Mouse (Mus musculus): ENCODE results near the gene Ccdc190.

Gene Ccdc190

DNA sequence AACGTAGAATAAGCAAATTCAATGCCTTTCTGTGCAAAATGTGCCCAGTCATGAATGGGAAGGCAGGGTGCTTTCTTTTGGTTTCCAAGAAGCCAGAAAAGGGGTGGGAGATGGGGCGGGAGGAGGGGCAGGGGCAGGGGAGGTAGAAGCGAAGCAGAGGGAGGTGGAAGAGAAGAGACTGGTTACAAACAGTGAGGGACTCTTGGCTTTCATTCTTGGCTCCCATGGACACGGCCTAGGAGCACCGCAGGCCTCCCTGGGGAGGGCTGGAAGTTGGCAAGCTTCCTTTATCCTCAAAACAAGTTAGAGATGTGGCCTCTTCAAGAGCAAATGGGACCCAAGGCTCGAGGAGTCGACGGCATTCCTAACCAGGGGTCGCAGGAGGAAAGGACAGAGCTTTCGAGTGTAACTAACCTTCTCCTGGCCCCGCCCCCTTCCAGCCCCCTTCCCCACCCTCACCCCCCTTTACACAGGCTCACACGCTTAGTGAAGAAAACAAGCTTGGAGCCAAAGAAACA, at the start of gene Ccdc190:
TSS of gene Ccdc190 (plus strand) at position 195 of the 518 bp plus-strand sequence.
- in situ Hi-C loops (cut with MboI, MseI) = no loop called here

DNA sequence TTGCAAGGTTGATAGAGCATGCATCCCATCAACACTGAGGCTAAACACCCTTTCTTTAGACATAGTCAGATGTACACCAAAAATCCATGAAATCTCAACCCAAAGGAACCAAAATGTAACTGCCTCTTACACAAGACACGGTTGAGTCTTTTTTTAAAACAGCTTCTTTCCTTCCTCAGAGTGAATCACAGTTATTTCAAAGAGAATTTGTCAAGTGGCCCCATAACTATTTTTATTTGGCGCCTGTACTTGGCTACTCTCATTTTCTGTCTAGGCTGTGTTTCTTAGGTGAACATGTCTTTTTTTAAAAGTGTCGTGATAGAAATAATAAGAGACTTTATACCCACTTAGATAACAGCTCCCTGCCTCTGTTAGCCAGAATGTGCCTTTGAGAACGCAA, 49.4 kb upstream of the Ccdc190 start:
- in situ Hi-C loops (cut with MboI, MseI) = no loop called here

- in situ Hi-C loops (cut with MboI, MseI) = no loop called here
These were observed 48.3 kb upstream of the Ccdc190 start for GRCm38 (mm10) chr1:169880181-169880580.

DNA sequence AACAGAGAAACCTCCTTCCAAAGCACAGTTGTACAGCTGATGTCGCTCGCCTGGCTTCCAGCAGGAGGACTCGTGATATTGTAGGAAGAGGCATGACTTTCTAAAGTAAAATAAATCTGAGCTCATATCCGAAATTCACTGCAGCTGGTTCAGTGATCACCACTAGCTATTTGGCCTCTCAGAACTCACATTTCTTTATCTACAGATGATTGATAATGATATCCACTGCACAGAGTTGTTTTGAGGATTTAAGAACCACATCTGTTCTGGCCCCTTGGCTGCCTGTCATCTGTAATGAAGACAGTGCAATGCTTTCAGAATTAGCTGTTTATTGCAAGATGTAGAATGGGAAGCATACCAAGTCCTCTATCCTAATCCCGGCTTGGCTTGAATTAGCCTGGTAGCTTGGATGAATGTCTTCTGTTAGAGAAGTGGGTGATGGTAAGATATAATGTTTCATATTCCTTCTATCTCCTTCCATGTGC, 45.3 kb upstream of the Ccdc190 start:
- in situ Hi-C loops (cut with MboI, MseI) = no loop called here

- in situ Hi-C loops (cut with MboI, MseI) = no loop called here
These were observed 39.2 kb upstream of the Ccdc190 start for GRCm38 (mm10) chr1:169889250-169889649.

GRCm38 (mm10) chr1:169893976-169894375, 34.5 kb upstream of the Ccdc190 start:
- in situ Hi-C loops (cut with MboI, MseI) = no loop called here

DNA sequence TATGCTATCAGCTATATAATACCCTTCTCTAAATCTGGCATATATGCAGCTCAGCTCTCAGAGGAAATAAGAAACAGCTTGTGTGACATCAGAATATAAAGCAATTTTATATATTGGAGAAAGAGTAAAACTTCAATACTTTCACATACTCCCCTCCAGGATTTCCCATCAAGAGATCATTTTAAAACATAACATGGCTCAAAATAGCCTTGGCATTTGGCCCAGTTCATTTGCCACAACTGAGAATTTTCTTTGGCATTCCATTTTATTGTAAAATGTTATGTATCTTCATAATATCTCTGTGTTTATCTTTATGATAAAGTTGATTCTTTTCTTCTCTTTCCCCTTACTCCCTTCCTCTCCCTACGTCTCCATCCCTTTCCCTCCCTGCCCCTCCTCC, 32.8 kb upstream of the Ccdc190 start:
- in situ Hi-C loops (cut with MboI, MseI) = no loop called here

GRCm38 (mm10) chr1:169897916-169898315, 30.5 kb upstream of the Ccdc190 start:
- in situ Hi-C loops (cut with MboI, MseI) = no loop called here

DNA sequence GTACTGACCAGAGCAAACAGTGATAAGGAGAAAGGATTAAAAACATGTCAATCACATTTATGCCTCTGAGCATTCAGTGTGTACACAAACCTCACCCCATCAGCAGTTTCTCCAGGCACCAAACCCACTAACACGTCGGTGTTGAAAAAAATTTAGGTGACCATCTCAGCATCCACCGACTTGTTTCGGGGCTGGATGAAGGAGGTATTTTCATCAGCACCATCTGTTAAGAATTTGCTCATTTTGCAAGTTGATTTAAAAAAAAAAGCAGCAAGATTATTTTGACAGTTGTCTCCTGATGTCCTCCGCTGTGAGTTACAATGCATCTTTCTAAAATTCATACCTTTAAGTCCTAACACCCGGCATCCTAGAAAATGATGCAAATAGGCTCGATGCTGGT, 29.8 kb upstream of the Ccdc190 start:
- in situ Hi-C loops (cut with MboI, MseI) = no loop called here

GRCm38 (mm10) chr1:169900771-169901336, 27.6 kb upstream of the Ccdc190 start:
- in situ Hi-C loops (cut with MboI, MseI) = no loop called here

- in situ Hi-C loops (cut with MboI, MseI) = no loop called here
These were observed 19.3 kb upstream of the Ccdc190 start for GRCm38 (mm10) chr1:169909163-169909562.

DNA sequence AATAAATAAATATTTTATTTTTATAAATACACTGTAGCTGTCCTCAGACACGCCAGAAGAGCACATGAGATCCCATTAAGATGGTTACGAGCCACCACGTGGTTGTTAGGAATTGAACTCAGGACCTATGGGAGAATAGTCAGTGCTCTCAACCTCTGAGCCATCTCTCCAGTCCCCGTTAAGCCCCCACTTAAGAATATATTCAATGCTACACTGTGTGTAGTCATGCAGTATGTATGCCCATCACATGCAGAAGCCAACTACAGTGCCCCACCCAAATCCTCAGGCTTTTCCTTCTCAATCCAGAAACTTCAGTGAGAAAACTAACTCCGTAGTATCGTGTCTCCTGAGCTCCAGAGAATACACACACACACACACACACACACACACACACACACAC, 18.8 kb upstream of the Ccdc190 start:
- in situ Hi-C loops (cut with MboI, MseI) = no loop called here

DNA sequence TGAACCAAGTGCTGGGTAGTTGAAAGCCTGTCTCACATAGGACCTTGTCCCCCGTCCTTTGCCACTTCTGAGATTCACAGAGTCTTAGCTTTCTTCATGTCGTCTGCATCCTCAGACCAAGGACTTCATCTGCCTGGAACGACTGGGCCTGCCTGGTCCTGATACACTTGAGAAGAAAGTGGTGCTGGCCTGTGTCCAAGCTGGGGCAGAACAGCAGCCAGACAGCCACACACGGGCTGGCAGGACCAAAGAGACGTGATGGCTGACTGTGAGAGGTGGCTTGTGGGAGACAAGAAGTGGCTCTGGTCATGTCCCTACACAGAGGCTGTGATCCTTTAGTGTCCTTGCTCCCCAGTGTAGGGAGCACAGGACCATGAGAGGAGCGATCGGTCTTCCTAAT, 17.7 kb upstream of the Ccdc190 start:
- in situ Hi-C loops (cut with MboI, MseI) = no loop called here

GRCm38 (mm10) chr1:169911526-169911925, 16.9 kb upstream of the Ccdc190 start:
- in situ Hi-C loops (cut with MboI, MseI) = no loop called here

- in situ Hi-C loops (cut with MboI, MseI) = no loop called here
These were observed 11.8 kb upstream of the Ccdc190 start for GRCm38 (mm10) chr1:169916659-169917058.

GRCm38 (mm10) chr1:169917115-169917796, 11.2 kb upstream of the Ccdc190 start:
- in situ Hi-C loops (cut with MboI, MseI) = no loop called here

DNA sequence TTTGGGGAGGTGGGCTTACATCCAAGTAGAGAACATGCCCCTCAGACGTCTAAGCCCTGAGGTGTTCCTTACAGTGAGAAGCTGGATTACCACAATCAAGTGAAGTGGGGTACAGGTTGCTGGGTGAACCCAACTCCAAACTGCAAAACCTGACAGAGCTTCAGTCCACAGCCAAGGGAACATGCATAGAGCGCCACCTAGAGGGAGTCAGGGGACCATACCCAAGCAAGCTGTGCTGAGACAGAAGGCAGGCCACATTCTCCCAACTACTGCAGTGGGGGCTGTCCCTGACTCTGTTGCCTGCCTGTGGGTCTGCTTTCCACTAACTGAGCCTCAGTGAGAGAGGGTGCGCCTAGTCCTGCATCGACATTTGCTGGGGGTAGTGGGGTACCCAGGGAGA, 10.4 kb upstream of the Ccdc190 start:
- in situ Hi-C loops (cut with MboI, MseI) = no loop called here

DNA sequence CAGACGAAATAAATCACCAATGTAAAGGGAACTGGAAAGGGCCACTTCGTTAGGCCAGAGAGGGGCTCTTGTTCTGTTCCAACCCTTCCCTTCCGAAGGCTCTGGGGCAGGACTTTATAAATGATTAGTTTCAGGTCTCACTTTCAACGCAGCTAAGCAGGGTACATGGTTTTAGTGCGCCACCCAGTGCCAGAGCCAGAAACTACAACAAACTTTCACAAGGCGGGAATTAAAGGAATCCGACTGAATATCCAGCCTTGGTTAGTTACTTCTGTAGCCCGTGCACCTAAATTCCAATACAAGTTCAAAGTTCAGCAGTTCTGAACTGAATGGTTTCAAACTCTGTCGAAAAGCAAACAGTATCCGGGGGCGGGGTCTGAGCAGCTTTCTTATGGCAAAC, 9.2 kb upstream of the Ccdc190 start:
- in situ Hi-C loops (cut with MboI, MseI) = no loop called here

- in situ Hi-C loops (cut with MboI, MseI) = no loop called here
These were observed 6.7 kb upstream of the Ccdc190 start for GRCm38 (mm10) chr1:169921710-169922211.

DNA sequence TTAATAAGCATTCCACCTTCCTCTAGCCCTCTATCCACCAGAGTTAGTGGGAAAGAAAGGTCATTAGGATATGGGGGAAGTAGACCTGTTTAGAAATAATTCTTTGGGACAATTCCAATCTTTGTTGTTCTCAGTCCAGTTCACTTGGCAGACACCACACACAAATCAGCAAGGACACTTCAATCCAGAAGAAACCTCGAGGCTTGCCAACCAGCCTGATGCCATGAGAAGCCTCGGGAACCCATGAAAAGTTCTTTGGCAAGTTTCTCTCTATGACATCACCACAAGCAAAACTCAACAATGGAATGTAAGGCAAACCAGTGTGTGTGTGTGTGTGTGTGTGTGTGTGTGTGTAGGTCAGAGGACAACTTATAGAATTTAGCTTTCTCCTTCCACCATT, 3.9 kb upstream of the Ccdc190 start:
- in situ Hi-C loops (cut with MboI, MseI) = no loop called here

DNA sequence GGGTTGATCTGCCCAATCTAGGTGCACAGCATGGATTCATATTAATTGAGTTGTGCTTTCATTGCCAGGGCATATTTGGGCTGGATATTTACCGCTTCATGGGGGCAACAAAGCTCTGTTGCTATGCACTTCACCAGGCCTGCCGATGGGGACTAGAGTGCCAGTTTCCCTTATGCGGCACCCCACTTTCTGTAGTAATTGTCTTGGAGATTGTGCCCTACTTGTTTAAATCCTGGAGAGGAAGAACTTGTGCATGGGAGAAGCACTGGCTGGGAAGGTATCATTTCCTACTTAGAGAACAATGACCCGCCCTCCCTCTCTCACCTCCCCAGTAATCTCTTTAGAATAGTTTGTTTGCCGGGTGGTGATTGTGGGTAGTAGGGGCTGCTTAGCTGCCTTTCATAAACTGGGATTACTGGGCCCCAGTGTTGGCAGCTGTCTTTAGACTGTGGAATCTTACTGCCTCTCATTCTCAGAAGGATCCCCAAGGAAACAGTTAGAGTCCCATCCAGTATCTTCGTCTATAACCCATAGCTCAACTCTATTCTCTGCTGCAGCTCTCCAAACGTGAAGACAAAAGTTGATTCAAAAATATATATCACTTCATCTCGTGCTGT, 587 bp upstream of the Ccdc190 start:
- in situ Hi-C loops (cut with MboI, MseI) = no loop called here

GRCm38 (mm10) chr1:169931698-169932097, 3.2 kb downstream of the Ccdc190 start:
- in situ Hi-C loops (cut with MboI, MseI) = no loop called here

Data from regulatory T cell (primary cell).